Mouse (Mus musculus) heart, postnatal 25 days (tissue): ENCODE results near the gene Osbpl11. TPM values are rescaled to one million over a fixed set of nuclear protein-coding genes. Genes with fewer than 3 reads are reported as not detected.
"Not testable (repeated sequence)": the region's sequence is repeated elsewhere in the genome, so short reads cannot be mapped to it uniquely, and the experiment has no call there.

ENCODE experiments used
- DNase-seq: peaks from one replicate; pipeline ENCODE4 v3.0.0; 2022; ENCODE audit warnings: low spot score
- intact Hi-C: fragments of 180-260 bp; cut with DNase I; formaldehyde crosslinking; loops from one replicate; pipeline ENCODE4 v1.15.1; 2025
- total RNA-seq, 2 experiments: library from RNA; stranded (reverse); gene quantifications; 2 replicates each; pipeline ENCODE4 v1.2.3; 2021

Osbpl11 gene
- total RNA-seq, result 10 to 100 TPM; 18.3 to 20.4 TPM

DNA sequence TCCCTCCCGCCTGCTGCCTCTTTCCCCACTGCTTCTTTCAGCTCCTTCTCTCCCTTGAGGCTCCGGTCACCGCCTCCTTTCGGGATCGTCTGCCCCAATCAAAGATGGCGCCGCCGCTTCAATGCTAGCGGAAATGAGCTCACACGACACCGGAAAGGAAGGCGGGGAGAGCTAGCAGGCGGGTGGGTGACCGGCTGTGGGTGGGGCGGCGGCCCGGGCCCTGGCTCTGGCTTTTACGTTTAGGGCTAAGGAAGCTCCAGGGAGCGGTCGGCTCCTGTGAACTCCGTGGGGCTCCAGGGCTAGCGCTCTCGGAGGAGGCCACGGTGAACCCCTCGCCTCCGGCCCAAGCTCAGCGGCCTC is at the start of gene Osbpl11:
Gene Osbpl11, plus strand, starts transcription at position 171 of the 360 bp plus-strand sequence.
- intact Hi-C loops, result loop anchor here (5.0 kb wide), 1 partner anchor 123 kb away; the partner anchor contains the start of gene Lmln

DNA sequence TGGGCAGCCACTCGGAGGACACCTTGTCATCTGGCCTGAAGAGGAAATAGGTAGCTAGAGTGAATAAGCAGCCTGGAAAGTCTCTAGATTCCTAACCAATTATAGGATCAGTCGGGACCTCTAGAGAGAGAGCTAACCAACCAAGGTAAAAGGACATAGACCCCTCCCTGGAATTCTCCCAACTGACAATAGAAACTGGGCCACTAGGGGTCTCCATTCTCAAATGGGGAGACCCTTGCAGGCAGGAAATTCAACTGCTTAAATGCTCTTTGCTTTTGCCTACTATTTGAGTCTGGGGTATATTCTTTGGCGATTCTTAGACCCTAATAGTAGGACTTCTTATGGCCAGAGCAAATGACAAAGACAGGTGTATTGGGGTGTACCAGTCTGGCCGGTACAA is 49.7 kb upstream of the Osbpl11 start:
- DNase-seq, result no peak
- intact Hi-C loops, result no loop called here

More for the DNA sequence above, at the start of gene Osbpl11:
- DNase-seq, result peak; percentile 94

DNA sequence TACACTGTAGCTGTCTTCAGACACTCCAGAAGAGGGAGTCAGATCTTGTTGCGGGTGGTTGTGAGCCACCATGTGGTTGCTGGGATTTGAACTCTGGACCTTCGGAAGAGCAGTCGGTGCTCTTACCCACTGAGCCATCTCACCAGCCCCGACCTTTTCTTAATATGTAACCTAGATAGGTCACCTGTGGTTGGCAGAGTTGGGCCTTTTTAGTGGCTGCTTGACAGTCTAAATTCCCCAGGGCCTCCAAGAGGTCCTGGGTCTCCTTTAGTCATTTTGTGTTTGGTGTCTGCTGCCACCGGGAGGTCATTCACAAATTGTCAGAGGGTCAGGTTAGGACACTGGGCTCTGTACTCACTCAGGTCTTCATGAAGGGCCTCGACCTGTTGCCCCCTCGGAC is 45.8 kb upstream of the Osbpl11 start:
- DNase-seq, intact Hi-C loops: not testable (repeated sequence)

DNA sequence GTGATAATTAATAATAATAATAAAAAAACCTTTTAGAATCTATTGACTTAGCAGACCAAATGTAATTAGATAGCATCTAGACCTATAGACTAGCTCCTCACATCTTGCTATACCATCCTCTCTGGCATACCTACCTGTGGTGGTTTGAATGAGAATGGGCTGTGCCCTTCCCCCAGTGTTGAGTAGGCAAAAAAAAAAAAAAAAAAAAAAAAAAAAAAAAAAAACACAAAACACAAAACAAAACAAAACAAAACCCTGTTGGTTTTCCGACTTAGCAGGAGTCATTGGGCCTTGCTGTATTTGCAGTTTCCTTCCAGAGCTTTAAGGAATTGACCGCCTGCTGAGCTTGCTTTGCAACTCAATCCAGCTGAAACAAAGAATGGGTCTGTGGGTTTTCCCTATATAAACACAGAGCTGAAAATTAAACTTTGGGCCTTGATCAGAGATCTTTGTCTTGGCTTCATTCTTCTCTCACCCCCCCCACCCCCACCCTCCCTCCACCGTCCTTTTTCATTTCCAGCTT is 43.1 kb upstream of the Osbpl11 start:
- intact Hi-C loops, result no loop called here
- no peak for DNase-seq

DNA sequence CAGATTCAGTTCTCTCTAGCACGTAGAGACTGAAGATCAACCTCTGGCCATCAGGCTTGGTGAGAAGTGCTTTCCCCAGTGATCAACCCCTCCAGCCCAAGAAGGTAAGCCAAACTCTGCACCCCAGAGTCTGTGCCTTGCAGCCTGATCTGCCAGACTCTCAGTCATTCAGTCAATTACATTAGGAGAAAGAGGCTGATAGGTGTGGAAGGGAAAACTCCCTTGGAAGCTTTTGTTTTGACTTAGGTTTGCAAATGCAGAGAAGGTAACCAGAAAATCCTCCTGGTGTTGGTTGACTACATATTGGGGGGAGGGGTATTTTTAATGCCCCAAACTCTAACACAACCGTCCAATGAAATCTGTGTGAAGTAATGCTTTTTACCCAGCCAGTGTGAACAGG is 41.4 kb upstream of the Osbpl11 start:
- intact Hi-C loops, result no loop called here
- DNase-seq, result no peak

DNA sequence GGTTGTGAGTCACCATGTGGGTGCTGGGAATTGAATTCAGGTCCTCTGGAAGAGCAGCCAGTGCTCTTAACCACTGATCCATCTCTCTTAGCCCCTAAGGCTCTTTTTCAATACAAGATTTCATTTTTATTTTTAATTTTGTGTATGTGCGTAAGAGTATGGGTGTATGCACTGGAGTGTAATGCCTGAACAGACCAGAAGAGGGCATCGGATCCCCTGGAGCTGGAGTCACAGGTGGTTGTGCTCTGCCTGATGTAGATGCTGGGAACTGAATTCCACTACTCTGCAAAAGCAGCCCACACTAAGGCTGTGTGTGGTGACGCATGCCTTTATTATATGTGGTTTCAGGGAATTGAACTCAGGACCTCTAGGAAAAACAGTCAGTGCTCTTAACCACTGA is 38.7 kb upstream of the Osbpl11 start:
- no peak for DNase-seq
- intact Hi-C loops, result no loop called here

DNA sequence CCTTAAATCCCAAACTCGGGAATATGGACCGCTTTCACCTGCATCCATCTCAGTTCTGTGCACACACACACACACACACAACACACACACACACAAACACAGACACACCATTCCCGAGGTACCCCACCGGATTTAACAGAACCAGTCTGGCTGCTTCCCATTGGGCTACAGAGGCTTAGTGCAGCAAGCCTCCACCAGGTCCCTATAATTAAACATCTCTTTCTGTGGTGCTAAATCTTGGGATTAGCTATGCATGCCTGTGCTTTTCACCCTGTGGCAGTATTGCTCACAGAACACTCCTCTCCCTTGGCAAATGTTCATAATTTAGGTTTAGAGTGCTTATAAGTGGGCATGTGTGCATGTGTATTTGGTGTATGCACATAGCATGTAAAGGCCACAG is 36.7 kb upstream of the Osbpl11 start:
- DNase-seq, result no peak
- intact Hi-C loops, result no loop called here

DNA sequence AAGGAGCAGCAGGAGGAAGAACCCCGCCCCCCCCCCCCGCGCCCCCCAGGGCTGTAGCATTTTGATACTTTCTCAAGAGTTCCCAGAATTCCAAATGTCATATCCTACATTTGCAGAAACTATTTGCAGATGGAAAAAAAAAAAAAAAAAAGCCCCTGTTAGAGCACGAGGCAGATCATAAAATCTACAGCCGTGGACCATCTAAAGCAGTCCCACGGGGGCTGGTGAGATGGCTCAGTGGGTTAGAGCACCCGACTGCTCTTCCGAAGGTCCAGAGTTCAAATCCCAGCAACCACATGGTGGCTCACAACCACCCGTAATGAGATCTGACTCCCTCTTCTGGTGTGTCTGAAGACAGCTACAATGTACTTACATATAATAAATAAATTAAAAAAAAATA is 34.0 kb upstream of the Osbpl11 start:
- intact Hi-C loops, result loop anchor here (5.0 to 10.0 kb wide), 2 partner anchors 129 to 336 kb away; partner anchors contain the start of gene Smbd1
- not testable (repeated sequence) for DNase-seq

DNA sequence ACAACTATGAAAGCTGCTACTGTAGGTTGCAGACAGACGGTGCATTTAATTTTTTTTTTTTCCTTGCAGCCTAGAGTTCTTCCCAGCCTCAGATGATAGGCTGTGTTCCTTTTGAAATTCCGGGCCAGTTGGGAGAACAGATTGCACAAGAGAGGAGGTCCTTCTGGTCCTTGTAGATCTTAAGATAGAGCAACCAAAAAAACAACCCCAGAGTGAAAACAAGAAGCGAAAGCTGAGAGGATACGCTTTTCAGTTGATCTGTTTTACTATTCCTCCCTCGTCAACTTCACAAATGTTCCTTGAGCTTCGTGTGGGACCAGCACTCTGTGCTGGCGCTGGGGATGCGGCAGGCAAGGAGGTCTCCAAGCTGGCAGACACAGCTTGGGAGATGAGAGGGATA is 33.3 kb upstream of the Osbpl11 start:
- intact Hi-C loops, result loop anchor here (5.0 to 10.0 kb wide), 2 partner anchors 129 to 337 kb away; partner anchors contain the start of gene Smbd1
- DNase-seq, result no peak

DNA sequence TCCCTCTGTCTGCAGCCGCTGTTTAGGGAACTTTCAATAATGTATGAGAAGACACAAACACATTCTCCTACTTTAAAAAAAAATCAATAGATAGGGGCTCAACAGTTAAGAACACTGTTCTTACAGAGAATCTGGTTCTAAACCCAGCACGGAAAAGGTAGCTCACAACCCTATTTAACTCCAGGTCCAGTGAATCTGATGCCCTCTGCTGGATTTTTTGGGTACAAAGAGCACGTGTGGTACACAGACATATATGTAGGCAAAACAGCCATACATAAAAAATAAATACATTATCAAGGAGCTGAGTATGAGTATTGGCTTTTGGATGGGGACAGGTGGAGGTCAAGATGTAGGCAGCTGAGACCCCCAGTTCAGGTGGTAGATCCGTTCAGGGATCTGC is 29.9 kb upstream of the Osbpl11 start:
- DNase-seq, result no peak
- intact Hi-C loops, result loop anchor here (5.0 to 10.0 kb wide), 2 partner anchors 133 to 340 kb away; partner anchors contain the start of gene Smbd1

DNA sequence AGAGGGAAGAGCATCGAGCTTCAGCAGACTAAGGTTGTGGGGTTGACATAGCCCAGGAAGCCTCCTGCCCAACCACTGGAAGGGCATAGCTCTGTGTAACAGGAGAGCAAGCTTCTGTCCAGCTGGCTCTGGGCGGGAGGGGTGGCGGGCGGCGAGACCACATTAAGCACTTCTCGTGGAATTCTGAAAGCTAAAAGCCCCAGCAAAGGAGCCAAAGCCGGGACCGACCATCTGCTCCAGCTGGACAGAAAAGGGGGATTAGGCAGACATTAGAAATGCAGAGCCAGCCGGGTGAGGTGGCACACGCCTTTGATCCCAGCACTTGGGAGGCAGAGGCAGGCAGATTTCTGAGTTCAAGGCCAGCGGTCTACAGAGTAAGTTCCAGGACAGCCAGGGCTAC is 26.9 kb upstream of the Osbpl11 start:
- no peak for DNase-seq
- intact Hi-C loops, result loop anchor here (10.0 kb wide), 1 partner anchor 343 kb away; the partner anchor contains the start of gene Smbd1

DNA sequence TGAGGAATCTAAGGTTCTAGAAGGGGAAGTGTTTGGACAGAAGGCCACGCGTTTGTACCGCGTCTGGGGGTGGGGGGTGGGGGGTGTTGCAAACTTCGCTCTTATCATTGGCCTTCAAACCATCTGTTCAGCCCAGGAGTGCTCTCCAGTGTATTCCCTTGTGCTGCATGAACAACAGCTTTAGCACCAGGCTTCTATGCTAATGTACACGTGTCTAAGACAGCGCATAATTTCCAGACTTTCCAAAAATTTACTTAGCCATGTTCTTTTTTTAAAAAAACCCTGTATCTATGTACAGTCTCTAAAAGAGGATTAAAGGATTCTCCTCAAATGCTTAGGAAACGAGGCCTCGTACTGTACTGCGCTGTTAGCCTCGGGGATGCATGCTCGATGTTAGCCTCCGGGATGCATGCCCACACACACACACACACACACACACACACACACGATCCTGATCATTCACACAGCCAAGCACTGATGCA is 26.2 kb upstream of the Osbpl11 start:
- DNase-seq, result no peak
- intact Hi-C loops, result loop anchor here (10.0 kb wide), 1 partner anchor 344 kb away; the partner anchor contains the start of gene Smbd1

DNA sequence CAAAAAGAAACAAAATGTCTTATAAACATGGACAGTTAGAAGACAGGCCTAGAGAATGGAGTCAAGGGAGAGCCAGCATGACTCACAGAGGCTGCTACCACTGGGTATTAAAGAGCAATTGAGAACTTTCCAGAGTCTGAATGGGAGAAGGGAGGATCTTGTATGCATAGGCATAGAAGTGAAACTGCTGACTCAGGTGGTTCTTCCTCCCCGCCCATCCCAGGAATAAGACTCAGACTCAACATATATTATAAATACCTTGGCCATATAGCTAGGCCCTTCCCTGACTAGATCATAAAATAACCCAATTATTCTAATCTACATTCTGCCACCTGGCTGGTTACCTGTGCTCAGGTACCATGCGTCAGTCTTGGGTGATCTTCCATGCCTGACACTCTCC is 25.5 kb upstream of the Osbpl11 start:
- no peak for DNase-seq
- intact Hi-C loops, result loop anchor here (10.0 kb wide), 1 partner anchor 345 kb away; the partner anchor contains the start of gene Smbd1

DNA sequence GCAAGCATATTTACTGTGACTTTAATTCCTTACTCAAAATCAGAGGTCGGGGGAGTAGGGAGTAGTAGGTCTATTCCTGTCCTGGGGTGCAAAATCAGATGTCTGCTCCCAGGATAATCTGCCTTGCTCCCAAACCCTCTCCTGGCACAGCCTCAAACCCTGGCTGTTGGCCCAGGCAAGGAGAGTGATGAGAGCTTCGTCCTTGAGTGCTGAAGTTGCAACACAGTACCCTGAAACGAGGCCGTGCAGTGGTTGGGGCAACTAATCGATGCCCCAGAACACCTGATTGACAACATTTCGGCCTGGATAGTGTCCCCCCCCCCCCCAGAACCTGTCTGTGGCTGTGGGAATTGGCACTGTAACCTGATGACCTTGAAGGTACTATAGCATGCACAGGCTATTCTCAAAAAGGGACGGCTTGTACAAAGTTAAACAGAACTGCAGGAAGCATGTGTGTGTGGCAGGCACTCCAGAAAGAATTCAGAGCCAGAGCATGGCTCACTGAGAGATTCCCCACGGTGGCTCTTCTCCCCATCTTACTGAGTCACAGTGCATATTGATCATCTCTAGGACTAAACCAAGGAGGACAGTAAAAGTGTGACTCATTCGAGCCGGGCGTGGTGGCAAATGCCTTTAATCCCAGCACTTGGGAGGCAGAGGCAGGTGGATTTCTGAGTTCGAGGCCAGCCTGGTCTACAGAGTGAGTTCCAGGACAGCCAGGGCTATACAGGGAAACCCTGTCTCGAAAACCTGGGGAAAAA is 21.4 kb upstream of the Osbpl11 start:
- intact Hi-C loops, result no loop called here
- DNase-seq, result no peak

DNA sequence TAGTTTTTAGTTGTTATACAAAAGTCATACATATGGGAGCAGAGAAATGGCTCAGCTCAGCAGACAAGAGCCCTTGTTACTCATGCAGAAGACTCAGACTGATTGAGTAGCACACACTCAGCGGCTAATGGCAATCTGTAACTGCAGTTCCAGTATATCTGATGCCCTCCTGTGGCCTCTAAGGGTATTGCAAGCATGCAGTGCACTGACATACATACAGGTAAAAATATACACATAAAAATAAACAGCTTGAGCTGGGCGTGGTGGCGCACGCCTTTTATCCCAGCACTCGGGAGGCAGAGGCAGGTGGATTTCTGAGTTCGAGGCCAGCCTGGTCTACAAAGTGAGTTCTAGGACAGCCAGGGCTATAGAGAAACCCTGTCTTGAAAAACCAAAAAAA is 18.6 kb upstream of the Osbpl11 start:
- DNase-seq, intact Hi-C loops: not testable (repeated sequence)

DNA sequence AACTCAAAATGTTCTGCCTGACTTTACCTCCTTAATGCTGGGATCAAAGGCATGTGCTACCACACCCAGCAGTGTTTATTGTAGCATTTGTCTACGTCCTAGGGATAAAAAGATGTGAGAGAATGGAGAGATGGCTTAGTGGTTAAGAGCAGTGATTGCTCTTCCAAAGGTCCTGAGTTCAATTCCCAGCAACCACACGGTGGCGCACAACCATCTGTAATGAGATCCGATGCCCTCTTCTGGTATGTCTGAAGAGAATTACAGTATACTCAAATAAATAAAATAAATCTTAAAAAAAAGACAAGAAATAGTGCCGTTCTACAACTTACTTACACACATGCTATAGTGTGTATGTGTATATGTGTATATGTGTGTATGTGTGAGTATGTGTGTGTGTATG is 17.3 kb upstream of the Osbpl11 start:
- intact Hi-C loops, result no loop called here
- no peak for DNase-seq

DNA sequence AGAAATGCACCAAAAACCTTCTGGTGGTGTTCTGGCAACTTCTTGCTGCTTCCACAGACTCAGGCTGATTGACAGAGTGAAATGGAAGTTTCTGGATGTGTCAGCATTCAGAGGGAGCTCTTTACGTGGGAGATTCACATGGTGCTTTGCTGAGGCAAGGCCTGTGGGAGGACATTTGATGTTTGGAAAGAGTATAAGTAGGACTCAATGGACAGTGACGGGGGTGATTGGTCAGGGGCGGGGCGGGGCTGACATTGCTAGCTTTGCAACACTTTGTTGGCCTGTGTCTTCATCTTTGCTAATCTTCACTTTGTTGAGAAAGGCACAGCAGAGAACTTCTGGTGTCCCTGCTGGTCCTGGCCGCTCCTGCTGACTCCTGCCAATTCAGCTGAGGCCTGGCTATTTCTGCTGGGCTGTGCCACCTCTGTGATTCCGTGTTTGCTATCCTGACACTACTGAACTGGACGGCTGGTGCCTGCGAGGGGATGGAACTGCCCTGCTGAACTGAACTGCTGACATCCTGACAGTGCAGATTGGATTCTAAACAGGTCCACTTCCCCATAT is 15.3 kb upstream of the Osbpl11 start:
- no peak for DNase-seq
- intact Hi-C loops, result no loop called here

DNA sequence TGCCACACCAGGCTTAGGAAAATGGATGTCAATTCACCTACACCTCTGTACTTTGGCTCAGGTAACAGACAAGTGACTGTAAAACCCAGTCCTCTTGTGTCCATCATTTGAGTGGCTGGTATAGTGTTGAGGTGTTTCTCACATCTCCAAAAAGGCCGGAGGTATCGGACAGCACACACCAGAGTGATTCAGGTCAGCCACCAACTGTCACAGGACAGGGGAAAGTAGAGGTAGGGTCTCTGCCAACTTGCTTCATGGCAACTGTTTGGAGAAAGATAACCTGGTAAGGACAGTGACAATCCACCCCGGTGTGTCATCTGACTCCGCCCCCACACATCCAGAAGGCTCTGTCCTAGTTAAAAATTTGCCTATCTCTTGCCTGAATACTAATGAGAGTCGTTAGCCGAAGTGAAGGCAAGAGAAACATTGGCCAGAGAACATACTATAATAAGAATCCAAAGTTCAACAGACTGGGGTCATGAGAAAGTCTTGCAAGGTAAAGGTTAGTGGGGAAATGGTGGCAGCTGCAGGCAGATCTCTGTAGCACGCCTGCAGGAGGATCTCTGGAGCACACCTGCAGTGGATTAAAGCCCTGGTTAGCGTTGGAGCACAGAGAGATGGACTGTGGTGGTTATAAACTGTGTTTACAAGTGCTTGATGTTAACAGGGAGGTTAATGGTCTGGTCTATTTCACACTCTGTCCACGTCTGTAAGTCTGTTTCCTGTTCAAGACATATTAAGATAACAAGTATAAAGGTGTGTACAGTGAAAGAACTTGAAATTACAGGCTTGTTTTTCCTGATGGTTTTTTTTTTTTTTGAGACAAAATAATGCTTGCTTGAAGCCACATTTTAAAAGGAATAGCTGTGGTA is 13.9 kb upstream of the Osbpl11 start:
- intact Hi-C loops, result no loop called here
- DNase-seq, result no peak

DNA sequence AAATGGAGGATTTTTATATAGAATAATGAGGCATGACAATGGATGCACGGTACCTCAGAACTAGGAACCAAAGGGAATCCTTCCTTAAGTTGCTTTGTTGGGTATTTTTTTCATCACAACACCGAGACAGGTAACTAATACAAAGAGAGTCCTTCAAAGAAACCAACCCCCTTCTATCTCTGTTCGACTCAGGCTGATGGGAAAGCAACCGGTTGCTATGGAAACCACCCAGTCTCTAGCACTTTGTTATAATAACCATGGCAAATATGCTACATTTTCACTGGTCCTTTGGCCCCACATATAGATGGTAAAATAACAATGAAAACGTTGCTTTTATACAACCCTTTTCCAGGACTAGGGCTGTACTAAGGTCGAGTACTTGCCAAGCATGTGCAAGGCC is 13.1 kb upstream of the Osbpl11 start:
- DNase-seq, result no peak
- intact Hi-C loops, result no loop called here

DNA sequence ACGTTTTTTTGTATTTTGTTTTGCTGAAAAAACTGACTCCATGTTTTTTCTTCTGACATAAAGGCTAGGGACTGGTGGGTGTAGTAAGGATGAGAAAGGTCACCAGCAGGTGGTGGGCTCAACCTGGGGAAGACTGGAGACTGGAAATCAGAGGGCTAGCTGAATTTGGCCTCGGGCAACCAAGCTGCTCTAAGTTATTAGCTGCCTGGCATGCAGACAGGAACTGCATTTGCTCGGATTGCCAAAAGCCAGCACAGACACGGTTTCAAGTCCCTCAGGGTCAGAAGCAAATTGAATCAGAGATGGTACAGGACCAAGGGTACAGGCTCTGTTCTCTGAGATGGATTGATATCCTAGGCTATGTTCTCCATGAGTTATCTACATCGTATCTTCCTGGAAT is 11.7 kb upstream of the Osbpl11 start:
- DNase-seq, result no peak

More for the DNA sequence above, 11.7 kb upstream of the Osbpl11 start:
- intact Hi-C loops, result no loop called here
